Mouse (Mus musculus): ENCODE measurements around the gene Elp4. TPM values are rescaled to one million over a fixed set of nuclear protein-coding genes. Genes with fewer than 3 reads are reported as not detected.
A peak's percentile ranks its signal among the peaks of the same experiment; 100 is the strongest.

Elp4 gene
- polyA plus RNA-seq, 1 experiment from 2014 or later: 28.2 TPM

GRCm38 (mm10) chr2:105697741-105698140 is 206.6 kb downstream of the Elp4 start:
- 84% methylated on average over 5 of the region's 5 CpGs for WGBS
- no peak overlapping the region for H3K4me3 ChIP-seq (ENCODE audit: low read depth, low read length)
- peaks cover 9% of the 10 kb centered on the region for H3K27me3 ChIP-seq (replicated peaks; ENCODE audit: control insufficient read depth, insufficient read depth, low read length)
- no peaks in the 10 kb centered on the region for H3K4me1 ChIP-seq (replicated peaks; ENCODE audit: control insufficient read depth, insufficient read depth, low read length)
- no peak overlapping the region for H3K4me2 ChIP-seq
- DNase-seq (ENCODE audit: low spot score): no peak
- ATAC-seq (replicated peaks; ENCODE audit: low FRiP score): no peak
- no peaks in the 10 kb centered on the region for H3K9me3 ChIP-seq (ENCODE audit: control insufficient read depth, low read length)
- H3K9ac ChIP-seq (ENCODE audit: low read depth, low read length): no peak overlapping the region
- no peaks in the 10 kb centered on the region for H3K36me3 ChIP-seq (ENCODE audit: control insufficient read depth, insufficient read depth, low read length)
- no peak overlapping the region for H3K27ac ChIP-seq (ENCODE audit: low read depth, low read length)

GRCm38 (mm10) chr2:105691296-105691695 is 213.1 kb downstream of the Elp4 start:
- H3K9ac ChIP-seq (ENCODE audit: low read depth, low read length): no peak overlapping the region
- DNase-seq (ENCODE audit: low spot score): no peak
- H3K36me3 ChIP-seq (ENCODE audit: control insufficient read depth, insufficient read depth, low read length): no peaks in the 10 kb centered on the region
- no peak overlapping the region for H3K4me3 ChIP-seq (ENCODE audit: low read depth, low read length)
- no peaks in the 10 kb centered on the region for H3K9me3 ChIP-seq (ENCODE audit: control insufficient read depth, low read length)
- H3K4me2 ChIP-seq: no peak overlapping the region
- no peaks in the 10 kb centered on the region for H3K4me1 ChIP-seq (replicated peaks; ENCODE audit: control insufficient read depth, insufficient read depth, low read length)
- no peak for ATAC-seq (replicated peaks; ENCODE audit: low FRiP score)
- peaks cover 74% of the 10 kb centered on the region for H3K27me3 ChIP-seq (replicated peaks; ENCODE audit: control insufficient read depth, insufficient read depth, low read length)
- no peak overlapping the region for H3K27ac ChIP-seq (ENCODE audit: low read depth, low read length)
- WGBS: 10% methylated on average over 10 of the region's 10 CpGs

GRCm38 (mm10) chr2:105689771-105690639 is 214.4 kb downstream of the Elp4 start:
- H3K27ac ChIP-seq (ENCODE audit: low read depth, low read length): no peak overlapping the region
- H3K4me3 ChIP-seq (ENCODE audit: low read depth, low read length): no peak overlapping the region
- DNase-seq (ENCODE audit: low spot score) (no peak), ATAC-seq (replicated peaks; ENCODE audit: low FRiP score) (no peak)
- H3K36me3 ChIP-seq (ENCODE audit: control insufficient read depth, insufficient read depth, low read length): no peaks in the 10 kb centered on the region
- no peaks in the 10 kb centered on the region for H3K4me1 ChIP-seq (replicated peaks; ENCODE audit: control insufficient read depth, insufficient read depth, low read length)
- H3K9me3 ChIP-seq (ENCODE audit: control insufficient read depth, low read length): no peaks in the 10 kb centered on the region
- no peak overlapping the region for H3K9ac ChIP-seq (ENCODE audit: low read depth, low read length)
- H3K27me3 ChIP-seq (replicated peaks; ENCODE audit: control insufficient read depth, insufficient read depth, low read length): peaks cover 87% of the 10 kb centered on the region
- WGBS: 7% methylated on average over 28 of the region's 28 CpGs
- H3K4me2 ChIP-seq: no peak overlapping the region

GRCm38 (mm10) chr2:105689304-105689770 is 215.0 kb downstream of the Elp4 start:
- H3K27me3 ChIP-seq (replicated peaks; ENCODE audit: control insufficient read depth, insufficient read depth, low read length): peaks cover 92% of the 10 kb centered on the region
- H3K27ac ChIP-seq (ENCODE audit: low read depth, low read length): no peak overlapping the region
- no peaks in the 10 kb centered on the region for H3K9me3 ChIP-seq (ENCODE audit: control insufficient read depth, low read length)
- DNase-seq (ENCODE audit: low spot score) (no peak), ATAC-seq (replicated peaks; ENCODE audit: low FRiP score) (no peak)
- H3K36me3 ChIP-seq (ENCODE audit: control insufficient read depth, insufficient read depth, low read length): no peaks in the 10 kb centered on the region
- H3K4me1 ChIP-seq (replicated peaks; ENCODE audit: control insufficient read depth, insufficient read depth, low read length): no peaks in the 10 kb centered on the region
- H3K9ac ChIP-seq (ENCODE audit: low read depth, low read length): no peak overlapping the region
- 2% methylated on average over 15 of the region's 15 CpGs for WGBS
- no peak overlapping the region for H3K4me2 ChIP-seq
- no peak overlapping the region for H3K4me3 ChIP-seq (ENCODE audit: low read depth, low read length)

- no peak overlapping the region for H3K27ac ChIP-seq (ENCODE audit: low read depth, low read length)
- H3K4me3 ChIP-seq (ENCODE audit: low read depth, low read length): no peak overlapping the region
- no peak for DNase-seq (ENCODE audit: low spot score)
- H3K36me3 ChIP-seq (ENCODE audit: control insufficient read depth, insufficient read depth, low read length): no peaks in the 10 kb centered on the region
- H3K9ac ChIP-seq (ENCODE audit: low read depth, low read length): no peak overlapping the region
- peak overlapping the region; percentile 4 for H3K4me2 ChIP-seq
- H3K27me3 ChIP-seq (replicated peaks; ENCODE audit: control insufficient read depth, insufficient read depth, low read length): peaks cover 97% of the 10 kb centered on the region
- no peaks in the 10 kb centered on the region for H3K9me3 ChIP-seq (ENCODE audit: control insufficient read depth, low read length)
- ATAC-seq (replicated peaks; ENCODE audit: low FRiP score): no peak
- 2% methylated on average over 25 of the region's 25 CpGs for WGBS
- no peaks in the 10 kb centered on the region for H3K4me1 ChIP-seq (replicated peaks; ENCODE audit: control insufficient read depth, insufficient read depth, low read length)
Measured at GRCm38 (mm10) chr2:105688436-105689303, 215.7 kb downstream of the Elp4 start.

GRCm38 (mm10) chr2:105688011-105688410 is 216.4 kb downstream of the Elp4 start:
- H3K4me3 ChIP-seq (ENCODE audit: low read depth, low read length): no peak overlapping the region
- H3K36me3 ChIP-seq (ENCODE audit: control insufficient read depth, insufficient read depth, low read length): no peaks in the 10 kb centered on the region
- H3K27me3 ChIP-seq (replicated peaks; ENCODE audit: control insufficient read depth, insufficient read depth, low read length): peaks cover 98% of the 10 kb centered on the region
- H3K4me2 ChIP-seq: peak overlapping the region; percentile 32
- H3K4me1 ChIP-seq (replicated peaks; ENCODE audit: control insufficient read depth, insufficient read depth, low read length): no peaks in the 10 kb centered on the region
- under 1% methylated on average over 17 of the region's 17 CpGs for WGBS
- no peaks in the 10 kb centered on the region for H3K9me3 ChIP-seq (ENCODE audit: control insufficient read depth, low read length)
- ATAC-seq (replicated peaks; ENCODE audit: low FRiP score): no peak
- no peak overlapping the region for H3K9ac ChIP-seq (ENCODE audit: low read depth, low read length)
- DNase-seq (ENCODE audit: low spot score): no peak
- H3K27ac ChIP-seq (ENCODE audit: low read depth, low read length): no peak overlapping the region

GRCm38 (mm10) chr2:105687317-105687991 is 216.9 kb downstream of the Elp4 start:
- DNase-seq (ENCODE audit: low spot score): no peak
- no peak overlapping the region for H3K4me3 ChIP-seq (ENCODE audit: low read depth, low read length)
- no peaks in the 10 kb centered on the region; the same call in 1 of the 2 replicates for H3K4me1 ChIP-seq (replicated peaks; ENCODE audit: control insufficient read depth, insufficient read depth, low read length)
- peaks cover 98% of the 10 kb centered on the region for H3K27me3 ChIP-seq (replicated peaks; ENCODE audit: control insufficient read depth, insufficient read depth, low read length)
- ATAC-seq (replicated peaks; ENCODE audit: low FRiP score): peak; percentile 50
- H3K4me2 ChIP-seq: peak overlapping the region; percentile 32
- WGBS: 1% methylated on average over 13 of the region's 13 CpGs
- H3K36me3 ChIP-seq (ENCODE audit: control insufficient read depth, insufficient read depth, low read length): no peaks in the 10 kb centered on the region
- no peaks in the 10 kb centered on the region for H3K9me3 ChIP-seq (ENCODE audit: control insufficient read depth, low read length)
- no peak overlapping the region for H3K27ac ChIP-seq (ENCODE audit: low read depth, low read length)
- no peak overlapping the region for H3K9ac ChIP-seq (ENCODE audit: low read depth, low read length)
